Mouse (Mus musculus) kidney, adult 2 months (tissue): Measurements from ENCODE around the gene Qser1.

Experiments
- CTCF ChIP-seq: fragments of 200-500 bp; conservative IDR thresholded peaks from 2 replicates; pipeline ENCODE4 v1.5.1; 2011; ENCODE audit warnings: low read depth, mild to moderate bottlenecking, control low read depth, low read length, moderate library complexity, mixed read lengths; ENCODE audit not compliant: insufficient read depth, insufficient read length
- POLR2A ChIP-seq: fragments of 200-500 bp; IDR thresholded peaks from one replicate; pipeline ENCODE4 v1.6.1; 2011; ENCODE audit warnings: low read depth, low read length, control low read depth

- TF ChIP-seq CTCF (peak; percentile 48), POLR2A (no peak)
These were observed 65.9 kb downstream of the Qser1 start for GRCm38 (mm10) chr2:104750611-104751010.
